Mouse (Mus musculus) brain, embryonic 14.5 days (tissue): ENCODE measurements around the gene Ptch2.

Source experiments
- CTCF ChIP-seq: fragments of 200-500 bp; IDR thresholded peaks from 2 replicates; pipeline ENCODE4 v1.5.1; 2012; ENCODE audit warnings: inconsistent platforms, mild to moderate bottlenecking, moderate library complexity, borderline replicate concordance; ENCODE audit not compliant: insufficient read depth, insufficient read length; ENCODE audit errors: extremely low read depth
- POLR2A ChIP-seq: fragments of 200-500 bp; IDR thresholded peaks from 2 replicates; pipeline ENCODE4 v1.6.1; 2012; ENCODE audit warnings: mild to moderate bottlenecking, inconsistent platforms, borderline replicate concordance; ENCODE audit not compliant: poor library complexity, insufficient read depth, insufficient read length, severe bottlenecking; ENCODE audit errors: extremely low read depth

DNA sequence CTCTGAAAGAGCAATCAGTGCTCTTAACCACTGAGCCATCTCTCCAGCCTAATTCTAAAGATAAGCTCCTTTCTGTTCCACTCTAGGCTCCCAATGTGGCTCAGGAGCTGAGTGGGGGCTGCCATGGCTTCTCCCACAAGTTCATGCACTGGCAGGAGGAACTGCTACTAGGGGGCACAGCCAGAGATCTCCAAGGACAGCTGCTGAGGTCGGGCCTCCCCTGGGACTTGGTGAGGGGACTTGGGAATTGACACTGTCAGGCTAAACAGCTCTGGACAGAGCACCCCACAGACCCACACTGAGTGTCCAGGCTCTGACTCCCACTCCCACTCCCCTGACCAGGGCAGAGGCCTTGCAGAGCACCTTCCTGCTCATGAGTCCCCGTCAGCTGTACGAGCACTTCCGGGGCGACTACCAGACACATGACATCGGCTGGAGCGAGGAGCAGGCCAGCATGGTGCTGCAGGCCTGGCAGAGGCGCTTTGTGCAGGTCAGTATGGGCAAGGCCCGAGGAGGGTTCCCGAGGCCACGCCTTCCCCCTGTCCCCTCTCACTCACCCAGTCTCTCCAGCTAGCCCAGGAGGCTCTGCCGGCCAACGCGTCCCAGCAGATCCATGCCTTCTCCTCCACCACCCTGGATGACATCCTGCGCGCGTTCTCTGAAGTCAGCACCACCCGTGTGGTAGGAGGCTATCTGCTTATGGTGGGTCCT lies 12.1 kb downstream of the Ptch2 start:
- TF ChIP-seq CTCF (no peak), POLR2A (no peak)
